Mouse (Mus musculus): ENCODE data around the gene Gm13420.
A peak's percentile ranks its signal among the peaks of the same experiment; 100 is the strongest.
"Not testable (repeated sequence)": the region's sequence is repeated elsewhere in the genome, so short reads cannot be mapped to it uniquely, and the experiment has no call there.

Gm13420 gene

DNA sequence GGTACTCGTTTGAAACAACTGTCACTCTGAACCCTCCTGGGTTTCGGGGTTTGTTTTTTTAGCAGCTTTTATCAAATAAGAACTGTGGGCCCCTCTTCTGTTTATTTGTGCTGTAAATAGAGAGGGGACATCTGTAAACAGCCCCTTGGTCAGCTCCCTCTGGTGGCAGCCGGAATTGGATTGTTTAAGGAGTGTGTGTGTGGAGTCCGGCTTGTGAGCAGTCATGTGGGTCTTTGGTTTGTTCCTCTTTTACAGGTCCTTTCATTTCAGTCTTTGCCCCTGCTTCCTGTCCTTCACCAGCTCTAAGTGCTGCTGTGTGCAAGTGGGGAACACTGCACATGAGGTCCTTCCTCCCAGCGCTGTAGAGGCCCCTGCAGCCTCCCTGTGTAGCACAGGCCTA lies 12.1 kb downstream of the Gm13420 start:
- DNase-seq (ENCODE audit: low read depth in 2 of 2, low spot score in 2 of 2) = no peak

DNA sequence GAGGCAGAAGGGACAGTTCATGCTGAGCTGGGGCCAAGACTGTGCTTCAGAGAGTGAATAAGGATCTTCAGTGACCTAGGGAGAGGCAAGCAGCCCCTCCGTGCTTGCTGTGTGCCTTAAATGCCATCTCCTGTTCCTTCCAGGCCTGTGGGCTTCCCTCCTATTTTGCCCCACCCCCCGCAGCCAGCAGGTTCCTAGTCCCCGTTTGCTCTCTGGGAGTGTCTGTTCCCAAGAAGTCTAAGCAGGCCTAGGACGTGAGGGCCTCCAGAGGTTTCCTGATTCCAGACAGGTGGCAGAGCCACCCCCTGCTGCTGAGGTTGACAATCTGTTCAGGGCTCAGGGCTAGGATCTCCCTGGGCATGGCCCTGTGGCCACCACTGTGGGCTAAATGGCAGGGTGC lies 12.7 kb downstream of the Gm13420 start:
- DNase-seq (ENCODE audit: low read depth in 2 of 2, low spot score in 2 of 2) = no peak

DNA sequence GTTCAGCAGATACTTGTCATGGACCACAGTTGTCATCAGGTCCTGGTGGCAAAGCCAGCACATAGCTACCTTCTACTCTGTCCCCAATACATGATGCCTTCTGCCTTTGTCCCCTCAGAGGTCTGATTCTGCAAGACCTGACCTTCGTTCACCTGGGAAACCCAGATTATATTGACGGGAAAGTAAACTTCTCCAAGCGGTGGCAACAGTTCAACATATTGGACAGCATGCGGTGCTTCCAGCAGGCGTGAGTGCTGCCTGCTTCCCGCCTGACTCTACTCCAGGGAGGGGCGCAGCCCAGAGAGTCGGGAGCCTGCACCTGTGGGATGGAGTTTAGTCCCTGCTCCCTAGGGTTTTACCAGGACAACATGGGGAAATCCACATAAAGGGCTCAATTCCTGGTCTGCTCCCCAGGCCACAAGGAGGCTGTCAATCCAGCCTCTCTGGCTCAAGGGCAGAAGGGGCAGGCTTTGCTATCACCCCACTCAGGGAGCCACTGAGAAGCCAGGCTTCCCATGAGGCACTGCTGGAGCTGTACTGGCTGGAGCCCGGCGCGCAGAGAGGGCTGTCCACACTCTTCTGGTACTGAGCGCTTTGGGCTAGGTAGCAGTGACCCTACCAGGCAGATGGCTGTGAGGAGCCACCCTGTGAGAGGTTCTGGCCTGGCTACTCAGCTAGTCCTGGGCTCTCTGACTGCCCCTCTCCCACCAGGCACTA lies 14.1 kb downstream of the Gm13420 start:
- no peak for DNase-seq (ENCODE audit: low read depth in 2 of 2, low spot score in 2 of 2)

DNA sequence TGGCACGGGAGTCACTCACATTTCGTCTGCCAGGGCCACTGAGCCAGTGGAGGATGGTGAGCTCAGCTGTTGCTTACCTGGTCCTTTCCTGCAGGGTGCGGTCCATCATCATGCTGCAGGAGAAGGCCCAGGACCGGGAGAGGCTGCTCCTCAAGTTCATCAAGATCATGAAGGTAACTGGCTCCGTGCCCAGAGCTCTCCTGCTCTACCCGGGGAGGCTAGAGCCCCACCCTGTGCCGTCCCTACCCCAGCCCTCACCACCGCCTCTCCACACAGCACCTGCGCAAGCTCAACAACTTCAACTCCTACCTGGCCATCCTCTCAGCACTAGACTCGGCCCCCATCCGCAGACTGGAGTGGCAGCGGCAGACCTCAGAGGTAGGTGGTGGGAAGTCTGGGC lies 15.8 kb downstream of the Gm13420 start:
- no peak for DNase-seq (ENCODE audit: low read depth in 2 of 2, low spot score in 2 of 2)

DNA sequence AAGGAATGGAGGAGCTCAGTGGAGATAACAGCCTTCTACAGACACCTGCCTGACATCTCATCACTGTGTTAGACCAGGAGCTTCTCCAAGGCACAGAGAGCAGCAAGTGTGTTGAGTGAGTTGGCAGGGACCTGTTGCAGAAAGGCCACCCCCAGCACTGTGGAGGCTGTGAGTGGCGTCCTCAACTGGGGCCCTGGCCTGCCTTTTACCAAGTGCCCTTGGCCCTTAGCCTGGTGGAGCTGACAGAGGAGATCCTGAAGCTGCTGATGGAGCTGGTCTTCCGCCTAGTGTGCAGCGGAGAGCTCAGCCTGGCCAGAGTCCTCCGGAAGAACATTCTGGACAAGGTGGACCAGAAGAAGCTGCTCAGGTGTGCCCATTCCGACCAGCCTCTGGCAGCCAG lies 18.1 kb downstream of the Gm13420 start:
- no peak for DNase-seq (ENCODE audit: low read depth in 2 of 2, low spot score in 2 of 2)

DNA sequence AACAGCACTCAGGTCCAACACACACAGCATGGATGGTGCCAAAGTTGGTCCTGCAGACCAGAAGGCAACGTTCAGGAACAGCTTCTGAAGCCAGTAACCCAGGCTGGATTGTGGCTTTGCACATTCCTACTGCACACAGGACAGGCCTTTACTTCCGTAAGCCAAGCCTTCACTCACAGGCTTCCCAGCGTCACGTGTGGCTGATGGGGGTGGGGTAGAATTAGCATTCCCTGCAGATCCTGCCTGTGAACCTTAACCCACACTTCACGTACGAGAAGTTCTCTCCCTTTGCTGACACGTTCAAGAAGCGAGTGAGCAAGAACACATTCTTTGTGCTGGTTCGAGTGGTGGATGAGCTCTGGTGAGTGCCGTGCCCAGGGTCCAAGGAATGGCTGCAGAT lies 18.9 kb downstream of the Gm13420 start:
- DNase-seq (ENCODE audit: low read depth in 2 of 2, low spot score in 2 of 2) = no peak

DNA sequence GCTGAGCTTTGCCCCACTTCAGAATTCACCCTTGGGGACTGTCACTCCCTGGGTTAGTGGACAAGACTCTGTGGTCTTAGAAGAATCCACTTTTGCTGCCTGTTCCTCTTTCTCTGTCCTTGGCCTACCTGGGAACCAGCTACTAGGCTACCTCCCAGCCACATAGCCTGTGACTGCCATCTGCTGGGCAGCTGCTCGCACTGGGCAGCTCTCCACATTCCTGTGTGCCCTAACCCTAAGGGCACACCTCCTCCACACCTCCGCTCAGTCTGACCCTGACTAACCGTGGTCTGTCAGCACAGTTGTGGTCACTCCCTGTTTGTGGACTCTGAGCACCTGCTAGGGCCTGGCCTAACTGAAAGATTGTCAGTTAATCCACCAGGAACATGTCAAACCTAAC lies 19.9 kb downstream of the Gm13420 start:
- no peak for DNase-seq (ENCODE audit: low read depth in 2 of 2, low spot score in 2 of 2)

DNA sequence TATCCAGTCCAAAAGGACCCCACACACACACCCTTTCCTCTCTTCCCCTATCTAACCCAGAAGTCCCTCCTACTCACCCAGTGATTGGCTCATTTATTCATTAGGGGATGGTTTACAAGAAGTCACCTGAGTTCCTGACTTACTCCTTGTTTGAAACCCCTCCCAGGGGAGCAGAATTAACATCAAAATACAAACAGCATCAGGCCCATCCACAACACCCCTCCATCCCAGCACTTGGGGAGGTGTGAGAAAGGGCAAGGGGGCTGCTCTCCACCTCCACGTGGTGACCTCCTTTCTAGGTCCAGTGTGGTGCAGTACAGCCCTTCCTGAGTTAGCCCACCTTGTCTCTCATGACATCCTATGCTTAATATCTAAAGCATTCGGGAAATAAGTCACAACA lies 22.0 kb downstream of the Gm13420 start:
- DNase-seq (ENCODE audit: low read depth in 2 of 2, low spot score in 2 of 2) = no peak

DNA sequence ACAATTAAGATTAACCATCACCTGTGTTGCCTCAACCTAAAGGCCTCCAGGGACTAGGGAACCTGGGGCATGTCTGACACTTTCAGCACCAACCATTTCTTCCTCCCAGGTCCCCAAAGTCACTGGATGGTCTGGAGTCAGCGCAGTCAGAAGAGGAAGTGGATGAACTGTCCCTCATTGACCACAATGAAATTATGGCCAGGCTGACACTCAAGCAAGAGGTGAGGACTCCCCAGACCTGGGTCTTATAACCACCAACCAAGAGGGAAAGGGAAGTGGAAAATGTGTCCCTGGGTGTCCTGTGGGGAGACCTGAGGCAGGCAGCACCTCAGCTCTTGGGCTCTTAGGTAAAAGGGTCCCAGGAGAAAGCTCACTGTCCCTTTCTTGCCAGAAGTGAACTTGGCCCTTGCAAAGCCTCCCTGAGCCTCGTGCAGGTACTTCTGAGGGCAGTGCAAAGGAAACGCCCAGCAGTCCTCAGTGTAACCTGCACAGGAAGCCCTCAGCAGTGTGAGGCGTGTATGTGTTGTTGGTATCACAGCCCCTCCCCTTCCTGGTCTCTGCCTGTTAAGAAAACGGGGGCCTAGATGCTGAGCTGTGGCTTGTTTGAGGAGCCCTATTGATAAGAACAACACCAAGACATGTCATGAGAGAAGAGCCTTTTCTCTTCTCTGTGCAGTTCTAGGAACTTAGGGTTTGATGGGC lies 26.7 kb downstream of the Gm13420 start:
- peak in 1 of 2 experiments; percentile 14 for DNase-seq (ENCODE audit: low read depth in 2 of 2, low spot score in 2 of 2)

DNA sequence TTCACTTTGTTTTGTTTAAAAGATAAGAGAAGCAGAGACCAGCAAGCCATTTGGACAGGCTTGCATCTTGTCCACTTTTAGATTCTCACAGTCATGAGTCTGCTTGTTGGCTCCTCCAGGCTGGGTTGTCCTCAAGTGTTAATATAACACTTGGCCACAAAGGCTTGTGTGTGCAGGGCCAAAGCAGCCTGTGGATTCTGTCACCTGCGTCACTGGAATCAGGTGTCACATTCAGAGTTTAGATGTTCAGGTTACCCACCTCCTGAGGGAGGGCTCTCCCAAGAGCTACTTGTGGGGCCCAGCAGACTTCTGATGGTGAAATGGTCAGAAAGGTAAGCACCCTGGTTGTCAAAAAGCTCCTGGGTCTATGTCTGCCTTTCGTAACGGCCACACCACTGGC lies 28.4 kb downstream of the Gm13420 start:
- DNase-seq (ENCODE audit: low read depth in 2 of 2, low spot score in 2 of 2) = no peak

DNA sequence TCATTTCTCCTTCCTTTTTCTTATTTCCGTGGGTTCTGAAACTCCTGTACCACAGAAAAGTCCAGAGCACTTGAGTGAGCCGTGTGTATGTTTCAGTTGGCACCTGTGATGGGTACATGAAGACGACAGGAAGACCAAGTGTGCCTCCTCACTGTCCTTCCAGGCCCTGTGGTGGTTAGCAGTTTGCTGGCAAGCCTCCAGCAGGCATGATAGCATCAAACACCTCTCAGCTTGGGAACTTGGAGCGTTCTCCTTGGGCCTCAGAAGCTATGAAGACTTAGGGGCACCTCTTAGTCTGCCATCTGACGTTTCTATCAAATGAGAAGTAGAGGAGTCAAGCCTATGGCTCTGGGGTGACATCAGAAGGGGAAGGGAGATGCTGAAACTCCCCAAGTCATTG lies 32.9 kb downstream of the Gm13420 start:
- no peak for DNase-seq (ENCODE audit: low read depth in 2 of 2, low spot score in 2 of 2)

DNA sequence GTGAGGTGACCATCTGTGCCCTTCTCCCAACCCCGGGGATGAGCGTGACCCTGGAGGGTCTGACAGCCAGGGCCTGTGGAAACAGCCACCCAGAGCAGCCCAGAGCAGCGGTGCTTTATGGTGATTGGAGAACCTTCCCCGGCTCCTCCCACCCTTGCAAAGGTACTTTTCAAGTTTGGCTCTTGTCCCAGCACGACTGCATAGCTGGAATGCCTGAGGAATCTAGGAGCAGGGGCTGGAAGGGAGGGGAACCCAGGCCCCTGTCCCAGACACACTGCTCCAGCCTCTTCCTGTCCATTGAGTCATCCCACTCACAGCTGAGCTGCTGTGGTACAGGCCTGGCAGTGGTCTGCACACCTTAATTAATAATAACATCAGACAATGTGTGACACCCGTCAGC lies 34.8 kb downstream of the Gm13420 start:
- no peak for DNase-seq (ENCODE audit: low read depth in 2 of 2, low spot score in 2 of 2)

DNA sequence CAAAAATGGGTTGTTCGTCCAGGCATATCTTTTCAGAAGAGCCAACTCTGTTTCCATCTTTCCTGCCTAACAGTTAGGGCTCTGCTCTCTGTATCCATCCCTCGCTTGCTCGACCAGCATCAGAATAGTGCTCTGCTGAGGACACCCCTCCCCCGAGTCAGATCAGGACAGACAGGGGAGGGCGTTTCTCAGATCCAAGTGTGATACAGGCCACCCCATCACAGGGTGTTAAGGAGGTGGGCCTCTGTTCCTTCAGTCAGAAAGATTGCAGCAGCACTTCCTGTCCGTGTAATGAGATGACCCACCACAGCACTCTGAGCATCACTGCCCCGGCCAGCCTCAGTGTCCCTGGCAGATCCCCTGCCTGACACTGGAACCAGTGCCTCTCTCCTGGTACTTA lies 35.3 kb downstream of the Gm13420 start:
- no peak for DNase-seq (ENCODE audit: low read depth in 2 of 2, low spot score in 2 of 2)

DNA sequence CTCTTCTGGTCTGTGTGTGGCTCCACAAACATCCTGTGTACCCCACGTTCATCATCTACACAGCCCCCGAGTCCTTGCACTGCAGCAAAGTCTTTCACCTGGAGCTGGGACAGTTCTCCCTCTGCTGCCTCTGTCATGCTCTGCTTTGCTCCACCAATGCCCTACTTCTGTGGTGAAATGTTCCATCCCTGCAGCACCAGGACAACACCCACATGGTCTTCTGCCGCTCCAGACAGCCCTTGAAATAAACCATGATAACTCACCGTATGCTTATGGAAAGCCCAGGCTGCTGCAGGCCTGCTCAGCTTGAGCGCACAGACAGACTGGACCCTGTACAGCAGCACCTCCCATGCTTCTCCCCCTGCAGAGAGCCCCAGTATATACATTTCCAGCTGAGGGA lies 37.4 kb downstream of the Gm13420 start:
- no peak for DNase-seq (ENCODE audit: low read depth in 2 of 2, low spot score in 2 of 2)

DNA sequence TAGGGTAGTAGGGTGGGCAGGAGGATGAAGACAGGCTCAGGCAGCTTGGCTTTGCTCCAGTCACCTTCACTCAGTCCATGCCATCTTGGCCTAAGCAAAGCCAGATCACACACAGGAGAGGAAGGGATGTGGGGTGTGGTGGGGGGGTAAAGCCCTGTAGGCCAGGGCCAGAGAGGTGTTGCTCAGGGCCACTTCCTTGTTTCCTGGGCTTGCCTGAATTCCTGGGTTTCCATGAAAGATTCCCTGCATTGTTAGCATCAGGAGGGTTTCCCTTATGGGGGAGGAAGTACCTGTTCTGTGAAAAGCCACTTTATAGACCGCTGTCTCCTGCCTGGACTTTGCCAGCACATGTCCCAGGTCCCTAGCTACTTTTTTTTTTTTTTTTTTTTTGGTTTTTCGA lies 38.0 kb downstream of the Gm13420 start:
- no peak for DNase-seq (ENCODE audit: low read depth in 2 of 2, low spot score in 2 of 2)

DNA sequence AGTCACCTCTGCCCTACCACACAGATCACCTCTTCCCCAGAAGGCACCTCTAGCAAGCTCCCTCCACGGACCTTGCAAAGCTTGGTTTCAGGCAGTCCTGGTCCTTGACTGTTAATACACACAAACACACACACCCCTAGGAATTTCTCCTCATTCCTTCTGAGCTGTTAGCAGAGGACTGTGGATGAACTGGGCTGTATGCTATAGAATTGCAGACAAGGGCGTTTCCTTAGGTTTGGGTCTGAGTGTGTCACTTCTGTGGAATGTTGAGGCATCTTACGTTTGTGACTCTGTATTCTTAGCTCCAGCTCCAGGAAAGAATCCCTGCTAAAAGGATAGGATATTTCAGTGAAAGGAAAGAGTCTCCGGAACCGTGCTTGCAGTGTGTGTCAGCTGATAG lies 39.6 kb downstream of the Gm13420 start:
- no peak for DNase-seq (ENCODE audit: low read depth in 2 of 2, low spot score in 2 of 2)

DNA sequence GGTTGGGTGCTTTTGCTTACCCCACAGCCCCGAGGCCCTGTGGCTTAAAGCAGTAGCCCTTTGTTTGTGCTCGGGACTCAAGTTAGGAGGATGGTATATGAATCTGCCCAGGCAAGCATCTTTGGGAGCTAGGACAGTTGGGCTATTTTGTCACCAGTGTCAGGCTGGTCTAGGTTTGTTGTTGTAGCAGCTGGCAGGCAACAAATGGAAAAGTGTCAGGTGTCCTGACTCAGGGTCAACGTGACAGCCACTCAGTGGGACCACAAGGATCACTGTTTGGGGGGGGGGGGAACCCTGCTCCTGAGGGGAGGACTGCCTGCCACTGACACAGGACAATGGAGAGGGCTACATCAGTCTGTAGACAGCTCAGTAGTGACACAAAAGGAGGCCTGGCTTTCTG lies 40.4 kb downstream of the Gm13420 start:
- no peak for DNase-seq (ENCODE audit: low read depth in 2 of 2, low spot score in 2 of 2)

DNA sequence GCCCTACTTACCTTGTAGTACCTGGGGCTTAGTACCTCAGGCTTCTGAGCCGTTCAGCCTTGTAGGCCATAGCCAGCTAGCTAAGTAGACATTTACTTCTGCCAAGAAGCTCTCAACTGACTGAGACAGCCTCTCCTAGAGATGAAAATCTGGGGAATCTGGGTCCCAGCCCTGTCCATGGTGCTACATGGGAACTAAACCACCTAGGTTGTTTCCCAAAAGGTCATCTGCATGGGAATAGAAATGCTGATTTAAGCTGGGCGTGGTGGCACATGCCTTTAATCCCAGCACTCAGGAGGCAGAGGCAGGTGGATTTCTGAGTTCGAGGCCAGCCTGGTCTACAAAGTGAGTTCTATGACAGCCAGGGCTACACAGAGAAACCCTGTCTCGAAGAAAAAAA lies 43.3 kb downstream of the Gm13420 start:
- not testable (repeated sequence) for DNase-seq (ENCODE audit: low read depth in 2 of 2, low spot score in 2 of 2)

DNA sequence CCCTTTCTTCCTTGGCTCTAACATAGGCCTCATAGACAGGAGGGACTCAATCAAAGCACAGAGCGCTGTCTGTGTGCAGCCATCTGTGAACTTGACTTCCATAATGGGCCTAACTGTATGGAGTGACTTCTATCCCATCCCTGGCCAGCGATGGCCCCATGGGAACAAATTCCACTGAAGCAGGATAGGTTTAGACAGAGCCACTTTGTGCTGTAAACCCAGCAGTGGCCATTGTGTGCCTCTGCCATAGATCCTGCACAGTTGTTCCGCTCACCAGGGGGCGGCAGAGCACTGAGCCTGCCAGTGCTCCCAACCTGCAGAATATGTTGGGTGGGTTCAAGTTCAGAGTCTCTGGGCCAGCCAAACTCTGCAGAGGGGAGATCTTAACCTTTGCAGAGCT lies 43.8 kb downstream of the Gm13420 start:
- DNase-seq (ENCODE audit: low read depth in 2 of 2, low spot score in 2 of 2) = no peak

DNA sequence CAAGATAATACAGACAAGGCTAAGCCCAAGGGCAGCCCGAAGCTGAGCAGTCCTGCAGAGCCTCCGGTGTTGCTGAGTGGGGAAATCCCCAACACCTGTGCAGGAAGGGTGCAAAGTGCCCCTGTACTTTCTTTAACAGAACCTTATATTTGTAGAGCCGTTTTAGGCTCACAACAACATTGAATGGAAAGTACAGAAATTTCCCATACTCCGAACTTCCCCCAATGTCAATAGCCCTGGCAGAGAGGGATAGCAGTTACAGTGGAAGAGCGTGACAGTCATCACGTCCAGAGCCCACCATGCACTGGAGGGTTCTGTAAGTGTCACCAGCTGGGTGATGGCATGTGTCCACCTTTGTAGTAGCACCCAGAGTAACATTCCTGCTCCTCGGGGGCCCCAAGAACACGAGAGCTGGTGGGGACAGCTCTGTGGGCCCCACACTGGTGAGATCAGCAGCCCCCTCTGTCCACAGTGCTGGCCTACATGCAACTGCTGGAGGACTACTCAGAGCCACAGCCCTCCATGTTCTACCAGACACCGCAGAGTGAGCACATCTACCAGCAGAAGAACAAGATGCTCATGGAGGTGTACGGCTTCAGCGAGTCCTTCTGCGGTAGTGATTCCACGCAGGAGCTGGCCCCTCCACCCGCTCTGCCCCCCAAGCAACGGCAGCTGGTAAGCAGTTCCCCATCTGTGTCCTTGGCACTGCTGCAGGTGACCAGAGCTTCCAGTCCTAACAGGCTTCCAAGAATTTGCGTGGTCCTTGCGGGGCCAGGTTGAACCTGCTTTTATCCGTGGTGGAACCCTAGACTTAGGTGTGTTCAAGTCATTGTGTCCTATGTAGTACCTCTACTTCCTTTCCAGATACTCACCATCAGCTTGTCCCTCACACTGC lies 44.5 kb downstream of the Gm13420 start:
- DNase-seq (ENCODE audit: low read depth in 2 of 2, low spot score in 2 of 2) = no peak

DNA sequence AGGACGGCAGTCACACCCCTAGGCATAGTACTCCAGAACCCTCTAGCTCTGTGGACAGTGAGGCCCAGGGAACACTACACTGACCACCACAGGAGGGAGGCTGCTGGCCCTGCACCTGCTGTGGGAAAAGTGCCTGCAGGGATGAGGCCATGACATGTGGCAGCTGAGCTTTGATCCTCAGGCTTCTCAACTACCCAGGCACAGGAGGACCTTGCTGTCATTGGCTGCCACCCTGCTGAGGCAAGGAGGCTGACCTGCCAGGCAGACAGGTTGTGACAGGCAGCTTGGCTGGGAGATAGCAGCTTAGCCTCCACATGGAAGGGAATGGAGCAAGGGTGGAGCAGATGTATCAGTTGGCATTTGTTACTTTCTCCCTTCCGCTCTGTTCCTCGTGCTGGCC lies 46.0 kb downstream of the Gm13420 start:
- DNase-seq (ENCODE audit: low read depth in 2 of 2, low spot score in 2 of 2) = no peak

All from CD8-positive naive resting alpha-beta T cell, adult 2 months (primary cell).